Mouse (Mus musculus) bone marrow, adult 2 months (tissue): ENCODE data around the gene Med24.
A peak's percentile ranks its signal among the peaks of the same experiment; 100 is the strongest.
"Not testable (repeated sequence)": the region's sequence is repeated elsewhere in the genome, so short reads cannot be mapped to it uniquely, and the experiment has no call there.

Experiments used
- CTCF ChIP-seq: fragments of 200-500 bp; IDR thresholded peaks from 2 replicates; pipeline ENCODE4 v1.5.1; 2011; ENCODE audit warnings: low read length, control low read depth; ENCODE audit not compliant: control insufficient read depth, insufficient read depth
- POLR2A ChIP-seq: fragments of 200-500 bp; IDR thresholded peaks from 2 replicates; pipeline ENCODE4 v1.6.1; 2011; ENCODE audit warnings: low read depth, mild to moderate bottlenecking, control low read depth, low read length, borderline replicate concordance; ENCODE audit not compliant: control insufficient read depth

- not testable (repeated sequence) for TF ChIP-seq POLR2A
- peak; percentile 34 for TF ChIP-seq CTCF
Observed at GRCm38 (mm10) chr11:98673136-98673535, 56.1 kb downstream of the Med24 start.
